Mouse (Mus musculus): ENCODE measurements around the gene Gm44973. TPM values are rescaled to one million over a fixed set of nuclear protein-coding genes. Genes with fewer than 3 reads are reported as not detected.

The Gm44973 gene
- polyA plus RNA-seq, 1 experiment from 2014 or later, result 4.7 TPM

GRCm38 (mm10) chr7:5038940-5039339 is 23.6 kb downstream of the Gm44973 start:
- no peak for ATAC-seq (replicated peaks; ENCODE audit: low FRiP score, low read depth)
- 26% methylated on average over 5 of the region's 5 CpGs for WGBS
- Histone ChIP-seq H3K27me3 (ENCODE audit: insufficient read depth, low read length) (no peaks in the 10 kb centered on the region), H3K4me3 (replicated peaks; ENCODE audit: low read depth, low read length) (peak overlapping the region; percentile 69), H3K9me3 (replicated peaks; ENCODE audit: low read length) (no peaks in the 10 kb centered on the region), H3K36me3 (ENCODE audit: insufficient read depth, low read length) (peaks cover 16% of the 10 kb centered on the region), H3K27ac (no peak overlapping the region; the same call in 1 of the 2 replicates), H3K4me2 (ENCODE audit: low read length) (peak overlapping the region; percentile 60), H3K4me1 (replicated peaks; ENCODE audit: insufficient read depth, low read length) (0 out of 2 replicates have a peak, but pooled peaks cover 3% of the 10 kb centered on the region), H3K9ac (ENCODE audit: low read depth, low read length) (no peak overlapping the region)
- no peak for DNase-seq (ENCODE audit: low spot score)
- TF ChIP-seq CTCF (IDR thresholded peaks at IDR 0.05; ENCODE audit: low read depth), result no peak

GRCm38 (mm10) chr7:5044981-5045380 is 29.7 kb downstream of the Gm44973 start:
- no peaks in the 10 kb centered on the region for H3K9me3 ChIP-seq (replicated peaks; ENCODE audit: low read length)
- H3K27me3 ChIP-seq (ENCODE audit: insufficient read depth, low read length), result no peaks in the 10 kb centered on the region
- H3K36me3 ChIP-seq (ENCODE audit: insufficient read depth, low read length), result no peaks in the 10 kb centered on the region
- H3K4me2 ChIP-seq (ENCODE audit: low read length), result no peak overlapping the region
- H3K9ac ChIP-seq (ENCODE audit: low read depth, low read length), result no peak overlapping the region
- TF ChIP-seq CTCF (IDR thresholded peaks at IDR 0.05; ENCODE audit: low read depth), result no peak
- WGBS, result 80% methylated on average over 2 of the region's 2 CpGs
- no peak overlapping the region for H3K4me3 ChIP-seq (replicated peaks; ENCODE audit: low read depth, low read length)
- H3K4me1 ChIP-seq (replicated peaks; ENCODE audit: insufficient read depth, low read length), result no peaks in the 10 kb centered on the region
- no peak for ATAC-seq (replicated peaks; ENCODE audit: low FRiP score, low read depth)
- no peak for DNase-seq (ENCODE audit: low spot score)
- no peak overlapping the region for H3K27ac ChIP-seq

- Histone ChIP-seq H3K4me3 (replicated peaks; ENCODE audit: low read depth, low read length) (no peak overlapping the region), H3K9ac (ENCODE audit: low read depth, low read length) (no peak overlapping the region), H3K27ac (no peak overlapping the region), H3K27me3 (ENCODE audit: insufficient read depth, low read length) (no peaks in the 10 kb centered on the region), H3K9me3 (replicated peaks; ENCODE audit: low read length) (no peaks in the 10 kb centered on the region), H3K36me3 (ENCODE audit: insufficient read depth, low read length) (no peaks in the 10 kb centered on the region), H3K4me1 (replicated peaks; ENCODE audit: insufficient read depth, low read length) (peaks cover 6% of the 10 kb centered on the region; the same call in 1 of the 2 replicates), H3K4me2 (ENCODE audit: low read length) (no peak overlapping the region)
- 0 out of 2 replicates have a peak, but pooled peaks have one; percentile 23 for TF ChIP-seq CTCF (IDR thresholded peaks at IDR 0.05; ENCODE audit: low read depth)
- DNase-seq (ENCODE audit: low spot score), result no peak
- ATAC-seq (replicated peaks; ENCODE audit: low FRiP score, low read depth), result no peak
- WGBS, result 74% methylated on average over 2 of the region's 2 CpGs
Observed at GRCm38 (mm10) chr7:5046112-5046511, 30.8 kb downstream of the Gm44973 start.

GRCm38 (mm10) chr7:5047313-5047712 is 32.0 kb downstream of the Gm44973 start:
- 28% methylated on average over 2 of the region's 2 CpGs for WGBS

GRCm38 (mm10) chr7:5051193-5052192 is 36.2 kb downstream of the Gm44973 start, which contains the start of gene Zfp580:
TSS of gene Zfp580 (plus strand) at chr7:5051538.
- WGBS, result 1% methylated on average over 65 of the region's 65 CpGs
- ATAC-seq (replicated peaks; ENCODE audit: low FRiP score, low read depth), result peak; percentile 83

More at GRCm38 (mm10) chr7:5047313-5047712, 32.0 kb downstream of the Gm44973 start:
- H3K4me2 ChIP-seq (ENCODE audit: low read length), result no peak overlapping the region
- peaks cover 6% of the 10 kb centered on the region; the same call in 1 of the 2 replicates for H3K4me1 ChIP-seq (replicated peaks; ENCODE audit: insufficient read depth, low read length)
- H3K27me3 ChIP-seq (ENCODE audit: insufficient read depth, low read length), result no peaks in the 10 kb centered on the region
- TF ChIP-seq CTCF (IDR thresholded peaks at IDR 0.05; ENCODE audit: low read depth), result peak; percentile 65
- H3K36me3 ChIP-seq (ENCODE audit: insufficient read depth, low read length), result no peaks in the 10 kb centered on the region
- DNase-seq (ENCODE audit: low spot score), result peak; percentile 82
- no peak overlapping the region for H3K9ac ChIP-seq (ENCODE audit: low read depth, low read length)
- H3K4me3 ChIP-seq (replicated peaks; ENCODE audit: low read depth, low read length), result no peak overlapping the region
- ATAC-seq (replicated peaks; ENCODE audit: low FRiP score, low read depth), result no peak
- H3K9me3 ChIP-seq (replicated peaks; ENCODE audit: low read length), result no peaks in the 10 kb centered on the region
- H3K27ac ChIP-seq, result no peak overlapping the region

GRCm38 (mm10) chr7:5052438-5052837 is 37.1 kb downstream of the Gm44973 start:
- under 1% methylated on average over 11 of the region's 12 CpGs for WGBS
- H3K36me3 ChIP-seq (ENCODE audit: insufficient read depth, low read length), result no peaks in the 10 kb centered on the region
- H3K4me3 ChIP-seq (replicated peaks; ENCODE audit: low read depth, low read length), result peak overlapping the region; percentile 60
- H3K4me1 ChIP-seq (replicated peaks; ENCODE audit: insufficient read depth, low read length), result peaks cover 26% of the 10 kb centered on the region
- peaks cover 23% of the 10 kb centered on the region for H3K27me3 ChIP-seq (ENCODE audit: insufficient read depth, low read length)
- no peaks in the 10 kb centered on the region for H3K9me3 ChIP-seq (replicated peaks; ENCODE audit: low read length)
- H3K4me2 ChIP-seq (ENCODE audit: low read length), result peak overlapping the region; percentile 81
- DNase-seq (ENCODE audit: low spot score) (peak; percentile 60), ATAC-seq (replicated peaks; ENCODE audit: low FRiP score, low read depth) (no peak)
- no peak for TF ChIP-seq CTCF (IDR thresholded peaks at IDR 0.05; ENCODE audit: low read depth)
- H3K27ac ChIP-seq, result no peak overlapping the region
- peak overlapping the region; percentile 56 for H3K9ac ChIP-seq (ENCODE audit: low read depth, low read length)

More at GRCm38 (mm10) chr7:5051193-5052192, 36.2 kb downstream of the Gm44973 start, which contains the start of gene Zfp580:
- no peak for TF ChIP-seq CTCF (IDR thresholded peaks at IDR 0.05; ENCODE audit: low read depth)
- Histone ChIP-seq H3K27ac (peak within 1 kb of the TSS; percentile 60), H3K4me3 (replicated peaks; ENCODE audit: low read depth, low read length) (peak within 1 kb of the TSS; percentile 60), H3K9me3 (replicated peaks; ENCODE audit: low read length) (no peaks in the 10 kb centered on the region), H3K36me3 (ENCODE audit: insufficient read depth, low read length) (no peaks in the 10 kb centered on the region), H3K9ac (ENCODE audit: low read depth, low read length) (peak within 1 kb of the TSS; percentile 75), H3K4me2 (ENCODE audit: low read length) (peak within 1 kb of the TSS; percentile 81), H3K27me3 (ENCODE audit: insufficient read depth, low read length) (peaks cover 23% of the 10 kb centered on the region), H3K4me1 (replicated peaks; ENCODE audit: insufficient read depth, low read length) (peaks cover 21% of the 10 kb centered on the region)
- DNase-seq (ENCODE audit: low spot score), result peak; percentile 81
